Mouse (Mus musculus) right cerebral cortex, postnatal 25 days (tissue): ENCODE measurements around the gene Dut.

Source experiments
- DNase-seq: peaks from one replicate; pipeline ENCODE4 v3.0.0; 2022

The Dut gene

GRCm38 (mm10) chr2:125247108-125247961 lies at the start of gene Dut:
Dut (plus strand) TSS chr2:125247190.
- peak; percentile 89 for DNase-seq

- DNase-seq: no peak
Observed at GRCm38 (mm10) chr2:125208894-125209596, 37.9 kb upstream of the Dut start.

GRCm38 (mm10) chr2:125211831-125212510 lies 35.0 kb upstream of the Dut start:
- no peak for DNase-seq

GRCm38 (mm10) chr2:125214592-125214991 lies 32.4 kb upstream of the Dut start:
- DNase-seq: peak; percentile 53

GRCm38 (mm10) chr2:125217286-125217685 lies 29.7 kb upstream of the Dut start:
- DNase-seq: no peak

GRCm38 (mm10) chr2:125218566-125218965 lies 28.4 kb upstream of the Dut start:
- DNase-seq: no peak

GRCm38 (mm10) chr2:125219268-125219667 lies 27.7 kb upstream of the Dut start:
- no peak for DNase-seq

- no peak for DNase-seq
Observed at GRCm38 (mm10) chr2:125221673-125222072, 25.3 kb upstream of the Dut start.

- DNase-seq: no peak
Observed at GRCm38 (mm10) chr2:125228472-125229409, 18.2 kb upstream of the Dut start.

- DNase-seq: no peak
Observed at GRCm38 (mm10) chr2:125232183-125232582, 14.8 kb upstream of the Dut start.

- DNase-seq: no peak
Observed at GRCm38 (mm10) chr2:125233537-125233936, 13.5 kb upstream of the Dut start.

- no peak for DNase-seq
Observed at GRCm38 (mm10) chr2:125234049-125234448, 12.9 kb upstream of the Dut start.

GRCm38 (mm10) chr2:125245545-125246285 lies 1.3 kb upstream of the Dut start:
- DNase-seq: no peak

GRCm38 (mm10) chr2:125246669-125247068 lies 321 bp upstream of the Dut start:
- DNase-seq: no peak

GRCm38 (mm10) chr2:125247962-125248235 lies 909 bp downstream of the Dut start:
- DNase-seq: no peak

- no peak for DNase-seq
Observed at GRCm38 (mm10) chr2:125248256-125248655, 1.3 kb downstream of the Dut start.

GRCm38 (mm10) chr2:125249339-125249738 lies 2.3 kb downstream of the Dut start:
- no peak for DNase-seq

GRCm38 (mm10) chr2:125249874-125250273 lies 2.9 kb downstream of the Dut start:
- no peak for DNase-seq

- no peak for DNase-seq
Observed at GRCm38 (mm10) chr2:125251781-125252180, 4.8 kb downstream of the Dut start.

GRCm38 (mm10) chr2:125252275-125252674 lies 5.3 kb downstream of the Dut start:
- no peak for DNase-seq

GRCm38 (mm10) chr2:125253699-125254098 lies 6.7 kb downstream of the Dut start:
- no peak for DNase-seq

GRCm38 (mm10) chr2:125254630-125255029 lies 7.6 kb downstream of the Dut start:
- DNase-seq: no peak
